Mouse (Mus musculus): ENCODE measurements around the gene Efemp2. TPM values are rescaled to one million over a fixed set of nuclear protein-coding genes. Genes with fewer than 3 reads are reported as not detected.
A peak's percentile ranks its signal among the peaks of the same experiment; 100 is the strongest.

The Efemp2 gene
- polyA plus RNA-seq, 1 experiment from 2014 or later, result 15.8 TPM

DNA sequence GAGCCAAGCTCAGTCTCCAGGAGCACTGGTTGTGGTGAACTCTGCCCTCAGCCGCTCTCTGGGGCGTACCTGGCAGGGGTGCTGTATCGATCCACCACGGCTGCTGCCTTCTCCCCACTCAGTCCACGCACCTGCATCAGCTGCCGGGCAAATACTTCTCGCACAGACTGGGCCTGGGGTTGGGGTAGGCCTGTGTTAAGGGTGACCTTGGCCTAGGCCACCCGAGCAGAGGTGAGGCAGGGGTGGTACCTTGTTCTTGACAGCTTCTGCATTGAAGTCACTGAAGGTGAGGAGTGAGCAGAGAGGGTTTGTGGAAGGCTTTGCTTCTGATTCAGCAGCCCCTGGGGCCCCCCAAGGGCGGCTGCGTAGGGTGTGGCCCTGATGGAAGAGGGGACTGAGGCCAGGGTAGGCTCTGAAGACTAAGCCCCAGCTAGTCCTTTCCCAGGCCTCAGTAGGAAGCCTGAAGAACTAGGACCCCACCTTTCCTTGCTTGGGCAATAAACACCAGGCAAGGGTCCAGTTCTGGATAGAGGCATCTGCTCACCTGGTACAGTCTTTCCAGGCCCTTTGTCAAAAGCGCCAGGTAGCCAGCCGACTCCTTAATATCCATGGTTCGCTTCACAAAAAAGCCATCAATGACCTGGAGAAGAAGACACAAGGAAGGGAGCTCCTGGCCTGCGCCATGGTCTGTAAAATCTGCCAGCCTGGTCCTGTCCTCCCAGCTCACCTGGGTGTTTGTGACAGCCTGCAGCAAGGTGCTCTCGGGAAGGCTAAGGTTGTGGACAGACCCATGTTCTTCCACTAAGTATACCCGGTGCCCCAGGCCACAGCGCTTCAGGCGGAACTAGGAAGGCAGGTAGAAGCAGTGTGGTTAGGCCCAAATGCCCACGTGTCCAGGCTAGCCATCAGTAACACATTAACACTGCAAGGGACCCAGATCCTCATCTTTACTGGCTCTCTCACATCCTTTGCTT, 9.9 kb downstream of the Efemp2 start:
- WGBS (ENCODE audit: insufficient replicate concordance), result 78% methylated on average over 19 of the region's 19 CpGs
- no peak overlapping the region for H3K27ac ChIP-seq (ENCODE audit: low read length)
- no peaks in the 10 kb centered on the region; the same call in 1 of the 2 replicates for H3K36me3 ChIP-seq (ENCODE audit: control insufficient read depth, insufficient read depth)
- H3K4me1 ChIP-seq (ENCODE audit: control insufficient read depth, low read depth, low read length), result peaks cover 15% of the 10 kb centered on the region
- H3K27me3 ChIP-seq (ENCODE audit: control insufficient read depth, insufficient read depth, low read depth, low read length), result no peaks in the 10 kb centered on the region
- no peak overlapping the region for H3K4me3 ChIP-seq (ENCODE audit: low read depth, low read length)
- H3K4me2 ChIP-seq (ENCODE audit: low read depth, low read length), result no peak overlapping the region
- no peak overlapping the region for H3K9ac ChIP-seq (ENCODE audit: low read depth, low read length)
- no peaks in the 10 kb centered on the region for H3K9me3 ChIP-seq (replicated peaks; ENCODE audit: control insufficient read depth, low read length)
- no peak for ATAC-seq (ENCODE audit: low read depth)

DNA sequence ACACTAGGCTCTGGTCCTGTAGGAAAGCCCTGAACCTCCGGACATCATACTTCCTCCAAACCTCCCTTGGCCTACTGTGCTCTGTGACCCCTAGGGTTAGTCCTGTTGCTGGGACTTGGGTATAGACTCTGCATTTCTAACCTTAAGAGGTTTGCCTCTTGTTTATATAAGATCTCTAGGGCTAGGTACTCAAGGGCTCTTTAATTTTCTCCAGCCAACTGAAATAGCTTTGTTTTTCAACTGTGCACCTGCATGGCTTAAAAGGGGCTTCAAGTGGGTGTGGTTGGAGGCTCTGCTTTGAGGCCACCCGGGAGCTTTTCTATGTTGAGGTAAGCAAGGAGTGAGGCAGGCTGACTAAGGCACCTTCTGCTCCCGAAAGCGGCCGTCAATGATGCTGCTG, 10.7 kb downstream of the Efemp2 start:
- Histone ChIP-seq H3K36me3 (ENCODE audit: control insufficient read depth, insufficient read depth) (no peaks in the 10 kb centered on the region; the same call in 1 of the 2 replicates), H3K9ac (ENCODE audit: low read depth, low read length) (no peak overlapping the region)
- WGBS (ENCODE audit: insufficient replicate concordance), result 74% methylated on average over 5 of the region's 5 CpGs

DNA sequence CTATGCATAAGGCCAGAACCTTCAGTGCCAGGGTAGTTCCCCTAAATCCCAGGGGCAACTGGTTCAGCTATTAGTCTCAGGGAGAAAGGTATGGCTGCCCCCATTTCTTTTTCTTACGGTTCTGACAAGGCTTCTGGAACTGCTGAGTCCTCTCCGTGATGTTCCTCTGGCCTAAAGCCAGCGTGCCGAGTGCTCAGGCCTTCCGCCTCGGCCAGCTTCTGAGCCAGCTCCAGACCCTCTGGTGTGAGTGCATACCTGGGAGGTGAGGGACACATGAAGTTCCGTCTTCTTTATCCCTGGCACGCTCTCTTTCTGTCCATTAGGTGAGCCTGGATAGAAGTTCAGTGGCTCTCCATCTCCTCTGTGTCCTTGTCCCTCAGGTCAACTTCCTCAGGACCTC, 11.6 kb downstream of the Efemp2 start:
- Histone ChIP-seq H3K27ac (ENCODE audit: low read length) (no peak overlapping the region), H3K9ac (ENCODE audit: low read depth, low read length) (no peak overlapping the region), H3K4me1 (ENCODE audit: control insufficient read depth, low read depth, low read length) (peaks cover 28% of the 10 kb centered on the region), H3K27me3 (ENCODE audit: control insufficient read depth, insufficient read depth, low read depth, low read length) (no peaks in the 10 kb centered on the region), H3K9me3 (replicated peaks; ENCODE audit: control insufficient read depth, low read length) (no peaks in the 10 kb centered on the region), H3K4me3 (ENCODE audit: low read depth, low read length) (no peak overlapping the region), H3K4me2 (ENCODE audit: low read depth, low read length) (no peak overlapping the region), H3K36me3 (ENCODE audit: control insufficient read depth, insufficient read depth) (no peaks in the 10 kb centered on the region; the same call in 1 of the 2 replicates)
- ATAC-seq (ENCODE audit: low read depth), result no peak
- WGBS (ENCODE audit: insufficient replicate concordance), result 85% methylated on average over 8 of the region's 8 CpGs

More for the DNA sequence above, 10.7 kb downstream of the Efemp2 start:
- no peak overlapping the region for H3K27ac ChIP-seq (ENCODE audit: low read length)
- no peaks in the 10 kb centered on the region for H3K27me3 ChIP-seq (ENCODE audit: control insufficient read depth, insufficient read depth, low read depth, low read length)
- peaks cover 22% of the 10 kb centered on the region for H3K4me1 ChIP-seq (ENCODE audit: control insufficient read depth, low read depth, low read length)
- H3K9me3 ChIP-seq (replicated peaks; ENCODE audit: control insufficient read depth, low read length), result no peaks in the 10 kb centered on the region
- no peak overlapping the region for H3K4me3 ChIP-seq (ENCODE audit: low read depth, low read length)
- H3K4me2 ChIP-seq (ENCODE audit: low read depth, low read length), result no peak overlapping the region
- no peak for ATAC-seq (ENCODE audit: low read depth)

DNA sequence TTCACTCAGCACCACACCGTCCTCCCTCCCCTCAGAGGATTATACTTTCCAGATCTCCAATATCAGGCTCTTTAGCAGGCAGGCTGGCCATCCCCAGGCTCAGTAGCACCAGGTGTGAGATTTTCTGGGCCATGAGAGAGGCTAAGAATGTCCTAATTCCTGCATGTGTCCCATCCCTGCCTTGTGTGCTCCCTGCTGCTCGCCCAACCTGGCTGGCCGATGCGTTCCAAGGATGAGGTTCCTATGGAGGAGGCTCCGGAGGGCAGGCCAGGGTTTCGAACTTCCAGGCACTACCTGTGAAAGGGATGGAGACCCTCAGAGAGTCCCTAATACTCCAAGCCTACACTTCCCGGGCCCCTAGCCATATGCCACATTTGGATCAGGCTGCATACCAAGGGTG, 12.1 kb downstream of the Efemp2 start:
- Histone ChIP-seq H3K36me3 (ENCODE audit: control insufficient read depth, insufficient read depth) (no peaks in the 10 kb centered on the region; the same call in 1 of the 2 replicates), H3K4me3 (ENCODE audit: low read depth, low read length) (no peak overlapping the region), H3K27me3 (ENCODE audit: control insufficient read depth, insufficient read depth, low read depth, low read length) (no peaks in the 10 kb centered on the region), H3K4me1 (ENCODE audit: control insufficient read depth, low read depth, low read length) (peaks cover 28% of the 10 kb centered on the region), H3K4me2 (ENCODE audit: low read depth, low read length) (no peak overlapping the region), H3K27ac (ENCODE audit: low read length) (no peak overlapping the region), H3K9me3 (replicated peaks; ENCODE audit: control insufficient read depth, low read length) (no peaks in the 10 kb centered on the region), H3K9ac (ENCODE audit: low read depth, low read length) (no peak overlapping the region)
- no peak for ATAC-seq (ENCODE audit: low read depth)
- 84% methylated on average over 7 of the region's 7 CpGs for WGBS (ENCODE audit: insufficient replicate concordance)

DNA sequence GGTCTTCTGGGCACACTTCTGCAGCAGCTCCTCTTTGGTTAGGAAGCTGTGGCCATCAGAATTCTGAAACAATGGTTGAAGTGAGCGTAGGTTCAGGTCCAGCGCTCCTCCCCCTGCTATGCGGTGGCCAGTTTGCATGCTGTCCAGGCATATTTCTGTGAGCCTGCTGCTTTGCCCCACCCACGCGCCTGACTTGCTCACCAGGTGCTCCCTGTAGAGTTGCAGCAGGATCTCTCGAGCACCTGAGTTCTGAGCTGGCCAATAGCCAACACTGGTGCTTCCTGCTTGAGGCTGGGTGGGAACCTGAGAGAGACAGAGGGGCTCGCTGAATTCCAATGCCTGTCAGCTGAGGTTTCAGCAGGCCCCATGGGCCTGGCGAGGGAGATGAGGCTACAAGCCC, 12.5 kb downstream of the Efemp2 start:
- peaks cover 28% of the 10 kb centered on the region for H3K4me1 ChIP-seq (ENCODE audit: control insufficient read depth, low read depth, low read length)
- no peak overlapping the region for H3K27ac ChIP-seq (ENCODE audit: low read length)
- no peak overlapping the region for H3K9ac ChIP-seq (ENCODE audit: low read depth, low read length)
- no peak overlapping the region for H3K4me2 ChIP-seq (ENCODE audit: low read depth, low read length)
- no peak for ATAC-seq (ENCODE audit: low read depth)
- no peaks in the 10 kb centered on the region for H3K9me3 ChIP-seq (replicated peaks; ENCODE audit: control insufficient read depth, low read length)
- H3K27me3 ChIP-seq (ENCODE audit: control insufficient read depth, insufficient read depth, low read depth, low read length), result no peaks in the 10 kb centered on the region
- 83% methylated on average over 8 of the region's 8 CpGs for WGBS (ENCODE audit: insufficient replicate concordance)
- H3K4me3 ChIP-seq (ENCODE audit: low read depth, low read length), result no peak overlapping the region
- H3K36me3 ChIP-seq (ENCODE audit: control insufficient read depth, insufficient read depth), result no peaks in the 10 kb centered on the region; the same call in 1 of the 2 replicates

DNA sequence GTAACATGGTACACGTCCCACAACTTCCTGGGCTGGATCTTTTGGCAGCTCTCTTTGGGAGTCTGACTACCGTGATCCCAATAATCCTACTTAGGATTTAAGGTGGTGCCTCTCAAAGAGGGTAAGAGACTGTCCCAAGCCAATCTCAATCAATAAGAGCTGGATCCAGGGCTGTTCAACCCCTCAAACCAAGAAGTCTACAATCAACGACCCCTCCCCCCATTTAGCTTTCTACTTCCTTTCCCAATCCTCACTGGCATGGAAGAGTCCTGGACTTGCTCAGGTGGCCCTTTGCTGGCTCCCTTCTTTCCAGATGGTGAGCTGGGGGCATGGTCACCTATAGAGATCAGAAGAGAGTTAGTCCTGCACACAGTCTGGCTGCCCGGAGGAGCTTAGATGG, 13.0 kb downstream of the Efemp2 start:
- no peak for ATAC-seq (ENCODE audit: low read depth)
- Histone ChIP-seq H3K4me1 (ENCODE audit: control insufficient read depth, low read depth, low read length) (peaks cover 30% of the 10 kb centered on the region), H3K27me3 (ENCODE audit: control insufficient read depth, insufficient read depth, low read depth, low read length) (no peaks in the 10 kb centered on the region), H3K9me3 (replicated peaks; ENCODE audit: control insufficient read depth, low read length) (no peaks in the 10 kb centered on the region), H3K9ac (ENCODE audit: low read depth, low read length) (no peak overlapping the region; the same call in 1 of the 2 replicates), H3K4me2 (ENCODE audit: low read depth, low read length) (peak overlapping the region; percentile 96; the same call in 1 of the 2 replicates), H3K36me3 (ENCODE audit: control insufficient read depth, insufficient read depth) (no peaks in the 10 kb centered on the region; the same call in 1 of the 2 replicates), H3K4me3 (ENCODE audit: low read depth, low read length) (no peak overlapping the region), H3K27ac (ENCODE audit: low read length) (no peak overlapping the region)
- 84% methylated on average over 4 of the region's 4 CpGs for WGBS (ENCODE audit: insufficient replicate concordance)

DNA sequence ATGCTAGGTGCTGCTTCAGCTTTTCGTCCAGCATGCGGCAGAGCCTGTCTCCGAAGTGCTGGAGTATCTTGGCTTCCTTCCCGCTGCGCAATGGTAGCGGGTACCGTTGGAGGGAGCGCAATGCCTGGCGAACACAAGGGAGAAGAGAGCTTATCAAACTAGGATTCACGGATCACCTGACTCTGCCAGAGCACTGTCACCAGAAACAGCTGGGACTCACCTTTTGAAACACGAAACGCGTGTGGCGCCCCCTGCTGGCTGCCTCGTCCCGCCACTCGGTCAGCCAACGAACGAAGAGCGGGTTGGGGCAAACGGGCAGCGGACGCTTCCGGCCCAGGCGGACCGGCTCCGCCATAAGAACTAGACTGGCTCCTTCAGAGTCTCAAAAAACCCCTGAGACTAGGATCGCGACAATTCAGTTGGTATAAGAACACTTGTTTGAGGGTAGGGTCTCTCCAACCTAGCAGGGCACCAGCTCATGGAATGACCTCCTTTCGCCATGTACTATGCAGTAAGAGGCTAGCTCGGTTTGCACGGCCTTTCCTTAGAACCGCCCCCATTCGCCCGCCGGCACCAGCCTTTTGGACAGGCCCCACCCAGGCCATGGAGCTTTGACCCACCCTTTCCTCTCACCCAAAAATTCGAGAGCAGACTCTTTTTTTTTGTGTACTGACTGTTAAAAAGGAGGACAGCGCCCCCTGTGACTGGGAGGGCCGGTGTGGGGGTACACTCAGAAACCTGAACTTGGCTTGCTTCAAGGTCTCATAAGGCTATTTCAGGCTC, 14.2 kb downstream of the Efemp2 start, which contains the start of gene Mus81:
TSS of gene Mus81 (minus strand) at position 635 of the 783 bp plus-strand sequence.
- Histone ChIP-seq H3K4me2 (ENCODE audit: low read depth, low read length) (peak within 1 kb of the TSS; percentile 96), H3K27me3 (ENCODE audit: control insufficient read depth, insufficient read depth, low read depth, low read length) (no peaks in the 10 kb centered on the region), H3K36me3 (ENCODE audit: control insufficient read depth, insufficient read depth) (peaks cover 8% of the 10 kb centered on the region), H3K9ac (ENCODE audit: low read depth, low read length) (peak within 1 kb of the TSS; percentile 72), H3K27ac (ENCODE audit: low read length) (peak within 1 kb of the TSS; percentile 99), H3K4me3 (ENCODE audit: low read depth, low read length) (peak within 1 kb of the TSS; percentile 65), H3K9me3 (replicated peaks; ENCODE audit: control insufficient read depth, low read length) (no peaks in the 10 kb centered on the region), H3K4me1 (ENCODE audit: control insufficient read depth, low read depth, low read length) (peaks cover 34% of the 10 kb centered on the region)
- under 1% methylated on average over 39 of the region's 39 CpGs for WGBS (ENCODE audit: insufficient replicate concordance)
- ATAC-seq (ENCODE audit: low read depth), result peak; percentile 71

DNA sequence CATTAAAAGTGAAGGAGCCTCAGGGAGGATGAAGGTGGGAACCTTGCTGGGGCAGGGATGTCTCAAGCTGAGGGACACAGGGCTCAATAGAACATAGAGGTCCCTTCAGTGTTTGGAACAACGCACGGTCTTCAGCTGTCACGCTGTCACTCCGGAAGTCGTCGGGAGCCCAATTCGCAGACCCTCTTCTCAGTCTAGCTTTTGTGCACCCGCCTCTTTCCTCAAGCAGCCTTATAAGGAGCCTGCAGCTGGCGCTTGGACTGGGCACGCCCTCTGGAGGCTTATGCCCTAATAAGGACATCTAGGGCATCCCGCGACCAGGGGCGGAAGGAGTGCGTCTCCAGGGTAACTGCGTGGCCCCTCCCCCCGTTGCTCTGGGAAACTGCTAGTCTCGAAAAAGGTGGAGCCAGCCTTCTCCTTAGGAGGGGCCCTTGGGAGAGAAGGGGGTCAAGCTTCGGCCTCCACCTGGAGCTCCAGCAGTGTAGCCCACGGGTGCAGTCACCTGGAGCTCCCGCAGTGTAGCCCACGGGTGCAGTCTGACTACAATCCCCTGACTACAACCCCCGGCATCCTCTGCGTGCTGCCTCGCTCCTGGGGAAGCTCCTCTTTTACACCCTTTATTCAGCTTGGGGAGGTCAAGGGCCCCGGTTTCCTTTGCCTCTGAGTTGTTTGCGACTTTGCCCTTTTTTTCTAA, 15.3 kb downstream of the Efemp2 start:
- Histone ChIP-seq H3K27me3 (ENCODE audit: control insufficient read depth, insufficient read depth, low read depth, low read length) (no peaks in the 10 kb centered on the region), H3K4me2 (ENCODE audit: low read depth, low read length) (peak overlapping the region; percentile 96), H3K36me3 (ENCODE audit: control insufficient read depth, insufficient read depth) (peaks cover 17% of the 10 kb centered on the region), H3K9ac (ENCODE audit: low read depth, low read length) (peak overlapping the region; percentile 72), H3K9me3 (replicated peaks; ENCODE audit: control insufficient read depth, low read length) (no peaks in the 10 kb centered on the region), H3K4me1 (ENCODE audit: control insufficient read depth, low read depth, low read length) (peaks cover 34% of the 10 kb centered on the region), H3K4me3 (ENCODE audit: low read depth, low read length) (peak overlapping the region; percentile 65), H3K27ac (ENCODE audit: low read length) (peak overlapping the region; percentile 99)
- peak; percentile 73 for ATAC-seq (ENCODE audit: low read depth)
- 0% methylated on average over 26 of the region's 26 CpGs for WGBS (ENCODE audit: insufficient replicate concordance)
